Mouse (Mus musculus) myocyte (in vitro differentiated cells): ENCODE results near the gene Sds. TPM values are rescaled to one million over a fixed set of nuclear protein-coding genes. Genes with fewer than 3 reads are reported as not detected.

ENCODE experiments used
- H3K27me3 ChIP-seq: one replicate; pipeline ENCODE4 v1.6.1; 2011; ENCODE audit not compliant: control insufficient read depth, insufficient read depth, insufficient read length
- H3K36me3 ChIP-seq: one replicate; pipeline ENCODE4 v1.6.1; 2011; ENCODE audit not compliant: control insufficient read depth, insufficient read depth
- H3K4me2 ChIP-seq: one replicate; pipeline ENCODE4 v1.6.1; 2011; ENCODE audit warnings: low read depth, control low read depth
- H3K4me3 ChIP-seq: one replicate; pipeline ENCODE4 v1.5.1; 2011; ENCODE audit warnings: mild to moderate bottlenecking, control low read depth, moderate library complexity
- H3K79me2 ChIP-seq: one replicate; pipeline ENCODE4 v1.6.1; 2011; ENCODE audit not compliant: control insufficient read depth, insufficient read depth
- H3ac ChIP-seq: one replicate; pipeline ENCODE4 v1.6.1; 2011; ENCODE audit not compliant: control insufficient read depth, insufficient read length
- CEBPB ChIP-seq: IDR thresholded peaks from 2 replicates; pipeline ENCODE4 v1.6.1; 2011; ENCODE audit warnings: mild to moderate bottlenecking, moderate library complexity; ENCODE audit not compliant: poor library complexity, insufficient read depth, severe bottlenecking
- E2F4 ChIP-seq: IDR thresholded peaks from one replicate; pipeline ENCODE4 v1.6.1; 2011; ENCODE audit warnings: mild to moderate bottlenecking, control low read depth, moderate library complexity; ENCODE audit not compliant: insufficient read depth
- MAX ChIP-seq: IDR thresholded peaks from one replicate; pipeline ENCODE4 v1.6.1; 2011; ENCODE audit warnings: low read depth, mild to moderate bottlenecking, control low read depth
- MYOD1 ChIP-seq, 3 experiments: IDR thresholded peaks; one replicate each; pipeline ENCODE4 v1.6.1; 2011; ENCODE audit warnings: control low read depth in 2 of 3, low read depth in 2 of 3, mild to moderate bottlenecking in 2 of 3, moderate library complexity in 1 of 3; ENCODE audit not compliant: insufficient read length in 2 of 3, control insufficient read depth in 1 of 3
- MYOG ChIP-seq, 3 experiments: IDR thresholded peaks; one replicate each; pipeline ENCODE4 v1.6.1; 2011; ENCODE audit warnings: control low read depth in 2 of 3, low read depth in 2 of 3, mild to moderate bottlenecking in 2 of 3; ENCODE audit not compliant: insufficient read length in 2 of 3, control insufficient read depth in 1 of 3, insufficient read depth in 1 of 3
- POLR2A ChIP-seq: IDR thresholded peaks from one replicate; pipeline ENCODE4 v1.6.1; 2011; ENCODE audit warnings: low read depth, mild to moderate bottlenecking, control low read depth, moderate library complexity; ENCODE audit not compliant: insufficient read length
- POLR2AphosphoS2 ChIP-seq: IDR thresholded peaks from one replicate; pipeline ENCODE4 v1.6.1; 2011; ENCODE audit warnings: low read depth, control low read depth; ENCODE audit not compliant: insufficient read length
- REST ChIP-seq: IDR thresholded peaks from one replicate; pipeline ENCODE4 v1.6.1; 2011; ENCODE audit warnings: mild to moderate bottlenecking, control low read depth, moderate library complexity; ENCODE audit not compliant: insufficient read depth, insufficient read length
- SRF ChIP-seq: IDR thresholded peaks from one replicate; pipeline ENCODE4 v1.6.1; 2011; ENCODE audit warnings: low read depth; ENCODE audit not compliant: control insufficient read depth, insufficient read length
- TCF12 ChIP-seq: IDR thresholded peaks from one replicate; pipeline ENCODE4 v1.6.1; 2011; ENCODE audit warnings: mild to moderate bottlenecking, control low read depth; ENCODE audit not compliant: poor library complexity, insufficient read depth, severe bottlenecking
- TCF3 ChIP-seq: IDR thresholded peaks from one replicate; pipeline ENCODE4 v1.6.1; 2011; ENCODE audit warnings: low read depth, control low read depth; ENCODE audit not compliant: insufficient read length
- USF1 ChIP-seq: IDR thresholded peaks from one replicate; pipeline ENCODE4 v1.6.1; 2011; ENCODE audit warnings: low read depth, mild to moderate bottlenecking, control low read depth, moderate library complexity
- polyA plus RNA-seq: library from polyadenylated mRNA; unstranded; fragments of >200 nt; fragmentation: generic; extraction: Trizol; gene quantifications from one replicate; pipeline ENCODE4 v1.2.1, GENCODE M21; 2012; ENCODE audit warnings: missing spikeins

The Sds gene
- polyA plus RNA-seq, 1 experiment = not detected

- TF ChIP-seq TCF12 (no peak), TCF3 (no peak), MAX (no peak), SRF (no peak), MYOD1 (IDR thresholded peaks at IDR 0.05; ENCODE audit: control insufficient read depth in 1 of 3, insufficient read length in 2 of 3, low read depth in 2 of 3) (no peak), POLR2A (no peak), REST (no peak), CEBPB (no peak), MYOG (IDR thresholded peaks at IDR 0.05; ENCODE audit: control insufficient read depth in 1 of 3, insufficient read depth in 1 of 3, insufficient read length in 2 of 3, low read depth in 2 of 3) (no peak), POLR2AphosphoS2 (no peak), USF1 (no peak), E2F4 (no peak)
- Histone ChIP-seq H3K4me3 (no peak overlapping the region), H3ac (no peak overlapping the region), H3K27me3 (peaks cover 38% of the 10 kb centered on the region), H3K79me2 (no peaks in the 10 kb centered on the region), H3K4me2 (no peak overlapping the region), H3K36me3 (no peaks in the 10 kb centered on the region)
Measured at GRCm38 (mm10) chr5:120464321-120464720, 12.0 kb upstream of the Sds start.

- Histone ChIP-seq H3K36me3 (no peaks in the 10 kb centered on the region), H3K4me3 (no peak overlapping the region), H3ac (no peak overlapping the region), H3K79me2 (no peaks in the 10 kb centered on the region), H3K27me3 (peaks cover 36% of the 10 kb centered on the region), H3K4me2 (no peak overlapping the region)
- TF ChIP-seq USF1 (no peak), CEBPB (no peak), E2F4 (no peak), MYOD1 (IDR thresholded peaks at IDR 0.05; ENCODE audit: control insufficient read depth in 1 of 3, insufficient read length in 2 of 3, low read depth in 2 of 3) (no peak), POLR2AphosphoS2 (no peak), SRF (no peak), MYOG (IDR thresholded peaks at IDR 0.05; ENCODE audit: control insufficient read depth in 1 of 3, insufficient read depth in 1 of 3, insufficient read length in 2 of 3, low read depth in 2 of 3) (no peak), POLR2A (no peak), MAX (no peak), TCF12 (no peak)
Measured at GRCm38 (mm10) chr5:120465062-120465461, 11.3 kb upstream of the Sds start.

- Histone ChIP-seq H3K4me2 (no peak overlapping the region), H3K79me2 (no peaks in the 10 kb centered on the region), H3K27me3 (peaks cover 30% of the 10 kb centered on the region), H3ac (no peak overlapping the region), H3K36me3 (no peaks in the 10 kb centered on the region), H3K4me3 (no peak overlapping the region)
- TF ChIP-seq E2F4 = no peak
- no peak for TF ChIP-seq MYOG (IDR thresholded peaks at IDR 0.05; ENCODE audit: control insufficient read depth in 1 of 3, insufficient read depth in 1 of 3, insufficient read length in 2 of 3, low read depth in 2 of 3)
- no peak for TF ChIP-seq TCF3
- no peak for TF ChIP-seq MYOD1 (IDR thresholded peaks at IDR 0.05; ENCODE audit: control insufficient read depth in 1 of 3, insufficient read length in 2 of 3, low read depth in 2 of 3)
- TF ChIP-seq MAX = no peak
- no peak for TF ChIP-seq POLR2AphosphoS2
- no peak for TF ChIP-seq CEBPB
- TF ChIP-seq TCF12 = no peak
- no peak for TF ChIP-seq POLR2A
- no peak for TF ChIP-seq USF1
- TF ChIP-seq SRF = no peak
- no peak for TF ChIP-seq REST
Measured at GRCm38 (mm10) chr5:120465860-120466259, 10.5 kb upstream of the Sds start.

- H3K79me2 ChIP-seq = no peaks in the 10 kb centered on the region
- H3K27me3 ChIP-seq = peaks cover 27% of the 10 kb centered on the region
- no peak for TF ChIP-seq MYOG (IDR thresholded peaks at IDR 0.05; ENCODE audit: control insufficient read depth in 1 of 3, insufficient read depth in 1 of 3, insufficient read length in 2 of 3, low read depth in 2 of 3)
- no peak for TF ChIP-seq USF1
- TF ChIP-seq POLR2A = no peak
- no peak for TF ChIP-seq TCF12
- no peak for TF ChIP-seq E2F4
- no peak for TF ChIP-seq REST
- no peak for TF ChIP-seq CEBPB
- no peak for TF ChIP-seq TCF3
- no peak for TF ChIP-seq SRF
- TF ChIP-seq MYOD1 (IDR thresholded peaks at IDR 0.05; ENCODE audit: control insufficient read depth in 1 of 3, insufficient read length in 2 of 3, low read depth in 2 of 3) = no peak
- no peak for TF ChIP-seq POLR2AphosphoS2
- TF ChIP-seq MAX = no peak
- no peak overlapping the region for H3K4me3 ChIP-seq
- no peak overlapping the region for H3ac ChIP-seq
- no peak overlapping the region for H3K4me2 ChIP-seq
- no peaks in the 10 kb centered on the region for H3K36me3 ChIP-seq
Measured at GRCm38 (mm10) chr5:120467026-120467425, 9.3 kb upstream of the Sds start.

- H3K4me3 ChIP-seq = no peak overlapping the region
- no peak overlapping the region for H3ac ChIP-seq
- no peak overlapping the region for H3K4me2 ChIP-seq
- peaks cover 32% of the 10 kb centered on the region for H3K27me3 ChIP-seq
- no peaks in the 10 kb centered on the region for H3K79me2 ChIP-seq
- TF ChIP-seq TCF3 (no peak), MYOD1 (IDR thresholded peaks at IDR 0.05; ENCODE audit: control insufficient read depth in 1 of 3, insufficient read length in 2 of 3, low read depth in 2 of 3) (no peak), E2F4 (no peak), TCF12 (no peak), MYOG (IDR thresholded peaks at IDR 0.05; ENCODE audit: control insufficient read depth in 1 of 3, insufficient read depth in 1 of 3, insufficient read length in 2 of 3, low read depth in 2 of 3) (no peak), POLR2AphosphoS2 (no peak), MAX (no peak), USF1 (no peak), CEBPB (no peak), SRF (no peak), POLR2A (no peak), REST (no peak)
- H3K36me3 ChIP-seq = no peaks in the 10 kb centered on the region
Measured at GRCm38 (mm10) chr5:120468336-120468735, 8.0 kb upstream of the Sds start.
